17 mouse cellular contexts compared by ENCODE assay signal in genomic region chr3:27408564-27408963, GRCm38 (mm10). TPM values are rescaled to one million over a fixed set of nuclear protein-coding genes. Genes with fewer than 3 reads are reported as not detected.
"Had no signal": no experiment of that assay in that cellular context is flagged by ENCODE, and none has a peak within 500 bp of the region (broad histone marks: within the 10 kb centered on the region; RNA-seq: fewer than 3 reads in every experiment).

No protein-coding gene starts in this region.

- DNase-seq: kidney, adult 8-10 months; kidney, postnatal 25 days; liver; liver, embryonic 13.5 days; liver, postnatal 0 days; lung, postnatal 14 days; right cerebral cortex, postnatal 4 days; spleen, adult 18-20 months; thymus, adult 18-20 months; thymus, postnatal 25 days had no signal

- H3K9me3 ChIP-seq: limb, embryonic 12.5 days; liver, embryonic 13.5 days; lung, embryonic 15.5 days; midbrain, embryonic 15.5 days had no signal

- ATAC-seq: intestine, postnatal 0 days; liver, postnatal 0 days; midbrain, embryonic 15.5 days had no signal

- H3K27ac ChIP-seq: limb, embryonic 12.5 days; liver, embryonic 13.5 days; lung, embryonic 15.5 days; macrophage; midbrain, embryonic 15.5 days had no signal

- H3K36me3 ChIP-seq: limb, embryonic 12.5 days; liver, embryonic 13.5 days; lung, embryonic 15.5 days; midbrain, embryonic 15.5 days had no signal

- H3K4me3 ChIP-seq: limb, embryonic 12.5 days; liver, embryonic 13.5 days; lung, embryonic 15.5 days; midbrain, embryonic 15.5 days had no signal

- H3K27me3 ChIP-seq: limb, embryonic 12.5 days; liver, embryonic 13.5 days; lung, embryonic 15.5 days; midbrain, embryonic 15.5 days had no signal

- H3K4me1 ChIP-seq: limb, embryonic 12.5 days; liver, embryonic 13.5 days; lung, embryonic 15.5 days; midbrain, embryonic 15.5 days had no signal

RNA-seq across cellular contexts. Expression of gene Ghsr, which starts 37.4 kb away (rescaled TPM):
- polyA plus RNA-seq: intestine, postnatal 0 days; kidney, embryonic 16.5 days; limb, embryonic 12.5 days; liver, embryonic 13.5 days; liver, postnatal 0 days; lung, embryonic 15.5 days; macrophage; stomach, embryonic 14.5 days had no signal
